Mouse (Mus musculus) heart, embryonic 16.5 days (tissue): ENCODE measurements around the gene Echs1. TPM values are rescaled to one million over a fixed set of nuclear protein-coding genes. Genes with fewer than 3 reads are reported as not detected.

ENCODE experiments used
- ATAC-seq: fragments of 200-750 bp; cut with Nextera tagmentation; replicated peaks from 2 replicates; pipeline ENCODE4 v1.8.0; 2017; ENCODE audit warnings: moderate number of reproducible peaks; ENCODE audit not compliant: insufficient read depth, low FRiP score; ENCODE audit errors: extremely low read depth
- H3K27ac ChIP-seq: fragments of 300-500 bp; sonication (generic); 2 replicates; pipeline ENCODE4 v1.5.1; 2014; ENCODE audit warnings: mild to moderate bottlenecking, low read length, control low read depth, moderate library complexity
- H3K27me3 ChIP-seq: fragments of 300-500 bp; sonication (generic); 2 replicates; pipeline ENCODE4 v1.6.1; 2014; ENCODE audit warnings: low read length, mixed read lengths; ENCODE audit not compliant: control insufficient read depth, insufficient read depth
- H3K36me3 ChIP-seq: fragments of 300-500 bp; sonication (generic); 2 replicates; pipeline ENCODE4 v1.6.1; 2014; ENCODE audit not compliant: control insufficient read depth, insufficient read depth
- H3K4me1 ChIP-seq: fragments of 300-500 bp; sonication (generic); 2 replicates; pipeline ENCODE4 v1.6.1; 2014; ENCODE audit warnings: low read length, mixed read lengths; ENCODE audit not compliant: control insufficient read depth, insufficient read depth
- H3K4me2 ChIP-seq: fragments of 300-500 bp; sonication (generic); 2 replicates; pipeline ENCODE4 v1.6.1; 2014; ENCODE audit warnings: low read depth, mild to moderate bottlenecking, control low read depth, low read length
- H3K4me3 ChIP-seq: fragments of 300-500 bp; sonication (generic); 2 replicates; pipeline ENCODE4 v1.5.1; 2014; ENCODE audit warnings: mild to moderate bottlenecking, control low read depth, low read length
- H3K9ac ChIP-seq: fragments of 300-500 bp; sonication (generic); 2 replicates; pipeline ENCODE4 v1.6.1; 2014; ENCODE audit warnings: low read length, control low read depth
- H3K9me3 ChIP-seq: fragments of 300-500 bp; sonication (generic); replicated peaks from 2 replicates; pipeline ENCODE4 v1.6.1; 2016; ENCODE audit warnings: low read length; ENCODE audit not compliant: control insufficient read depth
- WGBS: fragments of 180-500 bp; shearing (Covaris S2); extraction: QIAGEN DNeasy Blood & Tissue Kit; methylation state at CpG from one replicate; pipeline ENCODE4 v1.1.7; 2014; 5-methylcytosine and 5-hydroxymethylcytosine counted together
- polyA plus RNA-seq: library from polyadenylated mRNA; unstranded; fragments of >200 nt; fragmentation: Nextera tagmentation; extraction: Ambion mirVana; gene quantifications from 2 replicates; pipeline ENCODE4 v1.2.1, GENCODE M21; 2015

The Echs1 gene
- polyA plus RNA-seq, 1 experiment from 2014 or later = 266 TPM

DNA sequence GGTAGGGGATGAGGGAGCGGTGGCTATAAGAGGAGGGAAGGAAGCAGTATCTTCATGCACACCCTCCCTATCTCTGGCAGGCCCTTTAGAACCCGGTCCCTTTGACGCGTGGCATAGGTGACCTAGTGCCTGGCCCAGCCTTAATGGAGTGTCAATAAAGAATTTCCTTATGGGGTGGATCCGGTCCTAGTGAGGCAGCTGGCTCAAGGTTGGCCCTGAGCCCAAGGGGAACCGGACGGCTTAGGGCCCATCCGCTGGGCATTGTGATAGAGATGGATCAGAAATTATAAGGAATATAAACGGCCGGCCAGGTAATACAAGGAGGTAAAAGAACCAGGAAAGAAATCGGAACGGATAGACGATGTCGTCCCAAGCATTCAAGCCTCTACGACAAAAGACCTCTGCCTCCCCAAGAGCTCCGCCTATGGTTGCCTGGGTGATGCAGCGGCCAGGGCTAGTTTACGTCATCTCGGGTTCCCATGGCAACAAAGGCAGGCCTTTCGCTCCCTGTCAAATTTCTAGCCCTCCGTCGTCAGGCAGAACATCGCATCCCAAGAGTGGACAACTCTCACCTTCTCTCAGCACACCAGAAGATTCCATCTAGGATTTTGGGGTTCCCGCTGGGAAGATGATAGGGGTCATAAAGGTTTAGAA, 35.6 kb downstream of the Echs1 start:
- 0 out of 2 replicates have a peak, but pooled peaks have one; percentile 49 for ATAC-seq
- 4% methylated on average over 24 of the region's 24 CpGs for WGBS
- Histone ChIP-seq H3K9ac (no peak overlapping the region), H3K4me2 (peak overlapping the region; percentile 35), H3K27ac (no peak overlapping the region), H3K9me3 (no peaks in the 10 kb centered on the region), H3K36me3 (no peaks in the 10 kb centered on the region), H3K4me1 (peaks cover 5% of the 10 kb centered on the region; the same call in 1 of the 2 replicates), H3K27me3 (peaks cover 49% of the 10 kb centered on the region), H3K4me3 (peak overlapping the region; percentile 25)

DNA sequence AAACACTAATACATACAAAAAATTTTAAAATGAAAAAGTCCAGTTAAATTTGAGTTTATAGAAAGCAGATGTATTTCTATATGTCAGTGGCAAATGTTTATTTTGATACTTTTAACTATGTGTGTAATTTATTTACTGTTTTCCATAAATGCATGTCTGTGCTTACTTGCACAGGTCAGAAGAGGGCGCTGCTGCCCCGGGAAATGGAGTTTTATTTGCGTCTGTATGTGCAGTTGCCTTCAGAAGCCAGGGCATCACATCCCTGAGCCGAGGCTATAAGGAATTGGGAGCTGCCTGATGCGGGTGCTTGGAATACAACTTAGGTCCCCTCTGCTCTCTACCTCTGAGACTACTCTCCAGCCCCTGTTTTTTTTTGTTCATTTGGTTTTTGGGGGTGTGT, 37.6 kb downstream of the Echs1 start:
- no peaks in the 10 kb centered on the region for H3K36me3 ChIP-seq
- no peak overlapping the region for H3K9ac ChIP-seq
- ATAC-seq = no peak
- H3K27me3 ChIP-seq = peaks cover 45% of the 10 kb centered on the region
- H3K27ac ChIP-seq = no peak overlapping the region
- H3K4me1 ChIP-seq = peaks cover 5% of the 10 kb centered on the region; the same call in 1 of the 2 replicates
- no peak overlapping the region for H3K4me3 ChIP-seq
- H3K9me3 ChIP-seq = no peaks in the 10 kb centered on the region
- WGBS = 7% methylated on average over 5 of the region's 5 CpGs
- H3K4me2 ChIP-seq = no peak overlapping the region

- Histone ChIP-seq H3K4me2 (no peak overlapping the region), H3K27me3 (peaks cover 44% of the 10 kb centered on the region), H3K9me3 (no peaks in the 10 kb centered on the region), H3K4me3 (no peak overlapping the region), H3K36me3 (no peaks in the 10 kb centered on the region), H3K9ac (no peak overlapping the region), H3K4me1 (peaks cover 5% of the 10 kb centered on the region; the same call in 1 of the 2 replicates), H3K27ac (no peak overlapping the region)
- WGBS = 73% methylated on average over 6 of the region's 6 CpGs
- ATAC-seq = no peak
Measured at GRCm38 (mm10) chr7:140077698-140078097, 38.6 kb downstream of the Echs1 start.

DNA sequence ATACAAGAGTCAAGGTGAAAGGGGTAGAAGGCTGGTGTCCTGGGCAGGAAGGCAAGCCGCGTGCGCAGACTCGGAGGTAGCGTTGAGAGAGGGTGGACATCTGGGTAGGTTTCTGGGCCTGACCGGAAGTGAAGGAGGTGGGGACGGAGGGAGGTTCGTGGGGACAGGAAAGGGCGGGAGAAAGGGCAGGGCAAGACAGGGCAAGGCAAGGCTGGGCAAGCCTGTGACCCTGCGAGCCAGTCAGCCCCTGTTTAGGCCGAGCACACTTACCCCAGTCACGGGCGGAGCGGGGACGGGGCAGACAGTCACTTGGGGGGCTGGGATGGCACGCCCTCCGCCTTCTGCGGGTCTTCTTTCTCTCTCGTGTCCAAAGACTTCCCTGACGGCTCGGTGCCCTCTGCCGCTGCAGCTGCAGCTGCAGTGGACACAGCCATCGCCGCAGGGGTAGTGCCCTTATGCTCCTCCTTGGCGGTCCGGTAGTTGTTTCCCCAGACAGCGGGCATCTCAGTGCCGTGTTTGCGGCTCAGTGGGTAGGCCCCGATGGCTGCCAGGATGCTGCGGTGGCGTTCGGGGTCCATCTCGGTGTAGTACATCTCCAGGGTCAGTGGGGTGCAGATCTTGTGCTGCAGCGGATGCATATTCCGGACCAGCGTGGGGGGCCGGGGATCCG, 46.1 kb downstream of the Echs1 start:
- Histone ChIP-seq H3K4me2 (peak overlapping the region; percentile 68), H3K9me3 (no peaks in the 10 kb centered on the region), H3K27ac (no peak overlapping the region), H3K4me1 (no peaks in the 10 kb centered on the region), H3K36me3 (no peaks in the 10 kb centered on the region), H3K4me3 (peak overlapping the region; percentile 42), H3K27me3 (peaks cover 28% of the 10 kb centered on the region), H3K9ac (peak overlapping the region; percentile 67)
- 31% methylated on average over 35 of the region's 39 CpGs for WGBS
- no peak for ATAC-seq

GRCm38 (mm10) chr7:140067397-140067796, 48.9 kb downstream of the Echs1 start:
- WGBS = 56% methylated on average over 6 of the region's 6 CpGs
- H3K4me2 ChIP-seq = no peak overlapping the region
- ATAC-seq = no peak
- H3K4me3 ChIP-seq = no peak overlapping the region
- no peaks in the 10 kb centered on the region for H3K36me3 ChIP-seq
- H3K27me3 ChIP-seq = peaks cover 49% of the 10 kb centered on the region
- no peak overlapping the region for H3K27ac ChIP-seq
- H3K9me3 ChIP-seq = no peaks in the 10 kb centered on the region
- H3K4me1 ChIP-seq = no peaks in the 10 kb centered on the region
- H3K9ac ChIP-seq = no peak overlapping the region

DNA sequence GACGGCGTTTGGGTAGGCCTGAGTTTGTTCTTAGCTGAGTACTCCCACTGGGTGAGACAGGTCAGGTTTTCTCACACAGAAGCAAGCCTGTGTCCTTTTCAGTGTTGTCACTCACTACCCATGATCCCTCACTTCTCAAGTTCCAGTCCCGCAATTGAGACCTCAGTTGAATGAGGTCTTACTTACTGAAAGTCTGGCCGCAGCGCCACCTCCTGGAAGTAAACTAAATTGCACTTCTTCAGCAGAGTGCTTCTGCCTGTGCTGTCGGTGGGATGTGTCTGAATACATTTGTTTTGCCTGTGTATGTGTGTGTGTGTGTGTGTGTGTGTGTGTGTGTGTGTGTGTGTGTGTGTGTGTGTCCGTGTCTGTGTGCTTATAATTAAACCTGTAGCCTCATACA, 53.2 kb downstream of the Echs1 start:
- ATAC-seq = no peak
- Histone ChIP-seq H3K27me3 (peaks cover 81% of the 10 kb centered on the region), H3K4me2 (no peak overlapping the region), H3K36me3 (no peaks in the 10 kb centered on the region), H3K9me3 (no peaks in the 10 kb centered on the region), H3K9ac (no peak overlapping the region), H3K27ac (no peak overlapping the region), H3K4me1 (0 out of 2 replicates have a peak, but pooled peaks cover 3% of the 10 kb centered on the region), H3K4me3 (no peak overlapping the region)
- WGBS = 27% methylated on average over 7 of the region's 7 CpGs

GRCm38 (mm10) chr7:140062307-140062706, 54.0 kb downstream of the Echs1 start:
- H3K27ac ChIP-seq = no peak overlapping the region
- no peak overlapping the region for H3K4me3 ChIP-seq
- peaks cover 83% of the 10 kb centered on the region for H3K27me3 ChIP-seq
- 15% methylated on average over 11 of the region's 11 CpGs for WGBS
- ATAC-seq = no peak
- H3K36me3 ChIP-seq = no peaks in the 10 kb centered on the region
- no peaks in the 10 kb centered on the region for H3K9me3 ChIP-seq
- H3K4me1 ChIP-seq = 0 out of 2 replicates have a peak, but pooled peaks cover 5% of the 10 kb centered on the region
- H3K4me2 ChIP-seq = no peak overlapping the region
- no peak overlapping the region for H3K9ac ChIP-seq

- Histone ChIP-seq H3K27me3 (peaks cover 88% of the 10 kb centered on the region), H3K4me3 (peak overlapping the region; percentile 37; the same call in 1 of the 2 replicates), H3K9ac (no peak overlapping the region), H3K36me3 (no peaks in the 10 kb centered on the region), H3K4me1 (0 out of 2 replicates have a peak, but pooled peaks cover 5% of the 10 kb centered on the region), H3K27ac (no peak overlapping the region), H3K9me3 (no peaks in the 10 kb centered on the region), H3K4me2 (peak overlapping the region; percentile 57; the same call in 1 of the 2 replicates)
- no peak for ATAC-seq
- WGBS = 3% methylated on average over 6 of the region's 6 CpGs
Measured at GRCm38 (mm10) chr7:140061832-140062130, 54.5 kb downstream of the Echs1 start.
